Mouse (Mus musculus) C2C12 (cell line): Measurements from ENCODE around the gene Carhsp1.

Experiments
- CEBPB ChIP-seq: IDR thresholded peaks from one replicate; pipeline ENCODE4 v1.6.1; 2011; ENCODE audit warnings: low read depth, mild to moderate bottlenecking, control low read depth, moderate library complexity
- CTCF ChIP-seq: IDR thresholded peaks from one replicate; pipeline ENCODE4 v1.5.1; 2011; ENCODE audit not compliant: control insufficient read depth, insufficient read depth, insufficient read length
- FOSL1 ChIP-seq: IDR thresholded peaks from one replicate; pipeline ENCODE4 v1.8.0; 2011; ENCODE audit warnings: mild to moderate bottlenecking, low read length; ENCODE audit not compliant: poor library complexity, insufficient read depth, severe bottlenecking
- MAX ChIP-seq: IDR thresholded peaks from one replicate; pipeline ENCODE4 v1.6.1; 2011; ENCODE audit warnings: mild to moderate bottlenecking, control low read depth
- USF1 ChIP-seq: IDR thresholded peaks from one replicate; pipeline ENCODE4 v1.6.1; 2011; ENCODE audit warnings: low read depth, mild to moderate bottlenecking, control low read depth, moderate library complexity

- TF ChIP-seq CTCF (no peak), USF1 (no peak), MAX (no peak), FOSL1 (no peak), CEBPB (no peak)
Observed at GRCm38 (mm10) chr16:8636867-8637216, 35.1 kb downstream of the Carhsp1 start.
